Mouse (Mus musculus): ENCODE measurements at regions not wholly inside any gene's neighbourhood (a gene's known extent, or its start where the extent isn't known, plus 50 kb on each side); places are given as distances from the start of the nearest gene placed in this dataset.

DNA sequence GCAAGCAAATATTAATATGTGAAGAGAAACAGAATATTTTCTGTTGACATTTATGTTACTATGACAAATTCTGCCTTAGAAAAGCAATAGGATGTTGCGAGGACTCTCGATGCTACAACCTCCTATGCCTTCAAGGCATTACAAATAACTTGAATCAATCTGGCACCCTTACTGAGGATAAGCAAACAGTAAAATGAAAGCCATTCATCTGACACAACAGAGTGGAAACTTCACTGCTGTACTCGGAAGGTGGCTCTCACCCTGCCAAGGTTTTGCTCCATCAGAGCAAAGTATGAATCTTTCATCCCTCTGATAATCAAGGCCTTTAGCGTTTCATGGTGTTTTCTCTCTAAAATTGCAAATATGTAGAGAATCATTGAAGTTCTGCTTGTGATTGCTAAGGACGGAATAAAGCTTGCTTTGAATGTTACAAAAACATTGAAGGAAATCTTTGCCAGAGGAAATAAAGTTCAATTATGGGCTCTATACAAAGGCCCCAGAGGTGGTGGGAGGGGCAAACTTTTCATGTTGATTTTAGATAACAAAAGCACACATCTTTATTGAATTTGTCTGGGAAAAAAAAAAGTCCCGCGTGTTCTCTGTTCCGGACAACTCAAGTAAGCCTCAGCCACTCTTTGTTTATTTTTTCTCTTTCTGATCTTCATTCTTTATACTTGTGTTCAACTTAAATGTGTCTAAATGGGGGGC is 56.3 kb upstream of the Frg1 start:
- no peaks in the 10 kb centered on the region for H3K36me3 ChIP-seq
- no peak overlapping the region for H3K4me3 ChIP-seq (replicated peaks)
- ATAC-seq (ENCODE audit: low FRiP score), result no peak
- 73% methylated on average over 8 of the region's 8 CpGs for WGBS
- no peaks in the 10 kb centered on the region for H3K27me3 ChIP-seq (replicated peaks)
- no peak overlapping the region for H3K27ac ChIP-seq (replicated peaks)
- H3K9me3 ChIP-seq (replicated peaks), result no peaks in the 10 kb centered on the region
- no peaks in the 10 kb centered on the region for H3K4me1 ChIP-seq
- H3K9ac ChIP-seq (replicated peaks), result no peak overlapping the region
- no peak overlapping the region for H3K4me2 ChIP-seq

DNA sequence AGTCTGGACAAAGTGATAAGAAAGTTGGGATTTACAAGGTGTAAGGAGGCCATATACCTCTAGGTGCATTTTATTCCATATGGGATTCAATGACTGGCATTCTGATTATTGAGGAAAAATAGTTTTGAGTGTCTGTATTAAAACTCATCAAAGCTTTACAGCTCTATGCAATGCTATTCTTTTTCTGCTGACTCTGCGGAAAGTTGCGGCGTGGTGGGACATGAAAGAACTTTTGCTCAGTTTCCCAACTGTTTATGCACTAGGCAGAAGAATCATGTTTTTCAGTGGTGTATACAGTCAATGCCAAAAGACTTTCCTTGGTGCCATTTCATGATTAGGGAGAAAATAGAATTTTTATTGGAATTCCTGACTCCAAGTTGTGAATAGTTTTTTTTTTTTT is 55.4 kb upstream of the Frg1 start:
- Histone ChIP-seq H3K4me3 (replicated peaks) (no peak overlapping the region), H3K36me3 (no peaks in the 10 kb centered on the region), H3K9me3 (replicated peaks) (no peaks in the 10 kb centered on the region), H3K9ac (replicated peaks) (no peak overlapping the region), H3K27me3 (replicated peaks) (no peaks in the 10 kb centered on the region), H3K4me1 (no peaks in the 10 kb centered on the region), H3K4me2 (no peak overlapping the region), H3K27ac (replicated peaks) (no peak overlapping the region)
- ATAC-seq (ENCODE audit: low FRiP score), result no peak
- WGBS, result over 99% methylated on average over 3 of the region's 3 CpGs
